Mouse (Mus musculus) liver, adult 2 months (tissue): Measurements from ENCODE around the gene Aadacl2. TPM values are rescaled to one million over a fixed set of nuclear protein-coding genes. Genes with fewer than 3 reads are reported as not detected.

Source experiments
- DNase-seq: peaks from one replicate; pipeline ENCODE4 v3.0.0-alpha.2; 2011; ENCODE audit warnings: low read depth, low spot score; ENCODE audit errors: extremely low read depth
- H3K27ac ChIP-seq: fragments of 200-500 bp; replicated peaks from 2 replicates; pipeline ENCODE4 v1.5.1; 2012; ENCODE audit warnings: low read depth, mild to moderate bottlenecking, control low read depth, inconsistent platforms, low read length; ENCODE audit not compliant: insufficient read depth
- H3K27me3 ChIP-seq: fragments of 200-500 bp; 2 replicates; pipeline ENCODE4 v1.6.1; 2012; ENCODE audit warnings: mild to moderate bottlenecking, moderate library complexity, low read length, inconsistent platforms; ENCODE audit not compliant: control insufficient read depth, insufficient read depth
- H3K36me3 ChIP-seq: fragments of 200-500 bp; 2 replicates; pipeline ENCODE4 v1.6.1; 2012; ENCODE audit warnings: low read length, inconsistent platforms; ENCODE audit not compliant: control insufficient read depth, insufficient read depth
- H3K4me1 ChIP-seq: fragments of 200-500 bp; 2 replicates; pipeline ENCODE4 v1.6.1; 2011; ENCODE audit warnings: low read length; ENCODE audit not compliant: control insufficient read depth, insufficient read depth
- H3K4me3 ChIP-seq: fragments of 200-500 bp; 2 replicates; pipeline ENCODE4 v1.5.1; 2011; ENCODE audit warnings: low read depth, mild to moderate bottlenecking, control low read depth, low read length, moderate library complexity; ENCODE audit not compliant: insufficient read depth
- H3K79me2 ChIP-seq: fragments of 200-500 bp; 2 replicates; pipeline ENCODE4 v1.6.1; 2012; ENCODE audit warnings: inconsistent platforms, mild to moderate bottlenecking, low read length, moderate library complexity; ENCODE audit not compliant: control insufficient read depth, insufficient read depth
- H3K9ac ChIP-seq: fragments of 200-500 bp; 2 replicates; pipeline ENCODE4 v1.6.1; 2012; ENCODE audit warnings: low read depth, mild to moderate bottlenecking, control low read depth, inconsistent platforms, low read length
- CTCF ChIP-seq: fragments of 200-500 bp; IDR thresholded peaks from 2 replicates; pipeline ENCODE4 v1.5.1; 2011; ENCODE audit warnings: low read depth, low read length, control low read depth
- POLR2A ChIP-seq: fragments of 200-500 bp; IDR thresholded peaks from 2 replicates; pipeline ENCODE4 v1.6.1; 2011; ENCODE audit warnings: low read length, control low read depth; ENCODE audit not compliant: insufficient read depth; ENCODE audit errors: extremely low read depth
- WGBS: fragments of 180-500 bp; shearing (Covaris S2); methylation state at CpG from one replicate; pipeline ENCODE4 v1.1.7; 2018; 5-methylcytosine and 5-hydroxymethylcytosine counted together
- polyA plus RNA-seq: library from polyadenylated mRNA; depleted of rRNA; stranded (reverse); fragments of >200 nt; gene quantifications from 2 replicates; pipeline ENCODE4 v1.2.3, GENCODE M21; 2012; rRNA removed
- total RNA-seq: library from RNA; depleted of rRNA; stranded (reverse); fragments of >200 nt; gene quantifications from 2 replicates; pipeline ENCODE4 v1.2.3, GENCODE M21; 2014; rRNA removed

Gene Aadacl2
- total and polyA plus RNA-seq, 2 experiments: not detected

- Histone ChIP-seq H3K27me3 (no peaks in the 10 kb centered on the region), H3K79me2 (no peaks in the 10 kb centered on the region; the same call in 1 of the 2 replicates), H3K27ac (peak overlapping the region; percentile 85), H3K9ac (peak overlapping the region; percentile 84), H3K36me3 (peaks cover 2% of the 10 kb centered on the region; the same call in 1 of the 2 replicates), H3K4me1 (peaks cover 8% of the 10 kb centered on the region; the same call in 1 of the 2 replicates), H3K4me3 (peak overlapping the region; percentile 35; the same call in 1 of the 2 replicates)
- DNase-seq: peak; percentile 88
- TF ChIP-seq POLR2A: no peak
- TF ChIP-seq CTCF: no peak
- 29% methylated on average over 3 of the region's 3 CpGs for WGBS
These were observed 39.8 kb downstream of the Aadacl2 start for GRCm38 (mm10) chr3:60046221-60046913.

GRCm38 (mm10) chr3:60053231-60053927 is 46.8 kb downstream of the Aadacl2 start:
- no peaks in the 10 kb centered on the region for H3K27me3 ChIP-seq
- H3K79me2 ChIP-seq: no peaks in the 10 kb centered on the region
- no peak overlapping the region for H3K4me3 ChIP-seq
- H3K36me3 ChIP-seq: no peaks in the 10 kb centered on the region
- peaks cover 20% of the 10 kb centered on the region for H3K4me1 ChIP-seq
- 50% methylated on average over 3 of the region's 3 CpGs for WGBS
- peak overlapping the region; percentile 71 for H3K27ac ChIP-seq
- no peak overlapping the region for H3K9ac ChIP-seq
- no peak for TF ChIP-seq POLR2A
- TF ChIP-seq CTCF: no peak
- no peak for DNase-seq

GRCm38 (mm10) chr3:60053931-60054330 is 47.4 kb downstream of the Aadacl2 start:
- peaks cover 20% of the 10 kb centered on the region for H3K4me1 ChIP-seq
- H3K27me3 ChIP-seq: no peaks in the 10 kb centered on the region
- no peaks in the 10 kb centered on the region for H3K36me3 ChIP-seq
- no peak overlapping the region for H3K4me3 ChIP-seq
- 25% methylated on average over 2 of the region's 2 CpGs for WGBS
- no peak overlapping the region for H3K9ac ChIP-seq
- DNase-seq: peak; percentile 96
- no peak overlapping the region; the same call in 1 of the 2 replicates for H3K27ac ChIP-seq
- no peaks in the 10 kb centered on the region for H3K79me2 ChIP-seq
- TF ChIP-seq CTCF (no peak), POLR2A (no peak)

GRCm38 (mm10) chr3:60056451-60056850 is 49.9 kb downstream of the Aadacl2 start:
- H3K27ac ChIP-seq: no peak overlapping the region
- DNase-seq: peak; percentile 59
- no peaks in the 10 kb centered on the region for H3K79me2 ChIP-seq
- no peak overlapping the region for H3K4me3 ChIP-seq
- peaks cover 20% of the 10 kb centered on the region for H3K4me1 ChIP-seq
- 32% methylated on average over 3 of the region's 3 CpGs for WGBS
- TF ChIP-seq POLR2A (no peak), CTCF (peak; percentile 42)
- no peak overlapping the region for H3K9ac ChIP-seq
- H3K27me3 ChIP-seq: no peaks in the 10 kb centered on the region
- no peaks in the 10 kb centered on the region for H3K36me3 ChIP-seq

- peak overlapping the region; percentile 15 for H3K27ac ChIP-seq
- WGBS: 88% methylated on average over 2 of the region's 2 CpGs
- no peak overlapping the region for H3K4me3 ChIP-seq
- no peak for DNase-seq
- TF ChIP-seq CTCF: no peak
- no peak for TF ChIP-seq POLR2A
- peaks cover 20% of the 10 kb centered on the region for H3K4me1 ChIP-seq
- no peaks in the 10 kb centered on the region for H3K79me2 ChIP-seq
- H3K27me3 ChIP-seq: no peaks in the 10 kb centered on the region
- no peaks in the 10 kb centered on the region for H3K36me3 ChIP-seq
- H3K9ac ChIP-seq: no peak overlapping the region
These were observed 50.7 kb downstream of the Aadacl2 start for GRCm38 (mm10) chr3:60057070-60057808.

- Histone ChIP-seq H3K9ac (no peak overlapping the region), H3K4me3 (no peak overlapping the region), H3K4me1 (peaks cover 20% of the 10 kb centered on the region), H3K27ac (no peak overlapping the region), H3K36me3 (no peaks in the 10 kb centered on the region), H3K79me2 (no peaks in the 10 kb centered on the region), H3K27me3 (no peaks in the 10 kb centered on the region)
- TF ChIP-seq POLR2A (no peak), CTCF (no peak)
- WGBS: 11% methylated on average over 1 of the region's 1 CpGs
- peak; percentile 68 for DNase-seq
These were observed 51.2 kb downstream of the Aadacl2 start for GRCm38 (mm10) chr3:60057809-60058082.

Other genes starting within 250 kb of the Aadacl2 start
- gene Gm8298, start 145.7 kb upstream of the Aadacl2 start, total RNA-seq: not detected in 2 replicates
- gene Gm8298, start 145.7 kb upstream of the Aadacl2 start, polyA plus RNA-seq: not detected in 2 replicates
- gene C130079G13Rik, start 81.5 kb upstream of the Aadacl2 start, total RNA-seq: not detected in 2 replicates
- gene C130079G13Rik, start 81.5 kb upstream of the Aadacl2 start, polyA plus RNA-seq: not detected in 2 replicates
- 1,087 and 1,480 TPM in 2 replicates for gene Aadac, start 19.0 kb downstream of the Aadacl2 start, total RNA-seq
- 241 and 265 TPM in 2 replicates for gene Aadac, start 19.0 kb downstream of the Aadacl2 start, polyA plus RNA-seq
- gene Sucnr1, start 75.1 kb downstream of the Aadacl2 start, total RNA-seq: 27.3 and 45.3 TPM in 2 replicates
- gene Sucnr1, start 75.1 kb downstream of the Aadacl2 start, polyA plus RNA-seq: 27.1 and 28.0 TPM in 2 replicates